Mouse (Mus musculus): ENCODE measurements around the gene Sh3rf1. TPM values are rescaled to one million over a fixed set of nuclear protein-coding genes. Genes with fewer than 3 reads are reported as not detected.

Gene Sh3rf1
- total RNA-seq (2021): 10 to 100 TPM; 10.1 to 11.3 TPM

- DNase-seq: peak; percentile 83
These were observed at the start of gene Sh3rf1 for GRCm38 (mm10) chr8:61223729-61224379. TSS of gene Sh3rf1 (plus strand) at chr8:61223872.

GRCm38 (mm10) chr8:61173921-61174492, 49.7 kb upstream of the Sh3rf1 start:
- no peak for DNase-seq

- no peak for DNase-seq
These were observed 47.8 kb upstream of the Sh3rf1 start for GRCm38 (mm10) chr8:61175876-61176275.

GRCm38 (mm10) chr8:61177680-61178593, 45.7 kb upstream of the Sh3rf1 start:
- DNase-seq: no peak

GRCm38 (mm10) chr8:61178594-61179140, 45.0 kb upstream of the Sh3rf1 start:
- DNase-seq: no peak

GRCm38 (mm10) chr8:61181592-61181991, 42.1 kb upstream of the Sh3rf1 start:
- no peak for DNase-seq

- peak; percentile 33 for DNase-seq
These were observed 41.7 kb upstream of the Sh3rf1 start for GRCm38 (mm10) chr8:61182020-61182419.

GRCm38 (mm10) chr8:61185274-61186198, 38.1 kb upstream of the Sh3rf1 start:
- DNase-seq: no peak

GRCm38 (mm10) chr8:61194306-61194925, 29.3 kb upstream of the Sh3rf1 start:
- DNase-seq: no peak

GRCm38 (mm10) chr8:61200254-61200887, 23.3 kb upstream of the Sh3rf1 start:
- DNase-seq: no peak

GRCm38 (mm10) chr8:61203035-61203826, 20.4 kb upstream of the Sh3rf1 start:
- DNase-seq: no peak

- no peak for DNase-seq
These were observed 16.8 kb upstream of the Sh3rf1 start for GRCm38 (mm10) chr8:61206876-61207275.

- DNase-seq: no peak
These were observed 16.0 kb upstream of the Sh3rf1 start for GRCm38 (mm10) chr8:61207636-61208035.

- DNase-seq: no peak
These were observed 15.0 kb upstream of the Sh3rf1 start for GRCm38 (mm10) chr8:61208719-61209118.

GRCm38 (mm10) chr8:61210836-61211235, 12.8 kb upstream of the Sh3rf1 start:
- DNase-seq: no peak

- DNase-seq: no peak
These were observed 8.4 kb upstream of the Sh3rf1 start for GRCm38 (mm10) chr8:61215081-61215819.

- peak; percentile 17 for DNase-seq
These were observed 6.7 kb upstream of the Sh3rf1 start for GRCm38 (mm10) chr8:61217017-61217416.

- no peak for DNase-seq
These were observed 6.2 kb upstream of the Sh3rf1 start for GRCm38 (mm10) chr8:61217426-61217825.

- DNase-seq: no peak
These were observed 5.2 kb upstream of the Sh3rf1 start for GRCm38 (mm10) chr8:61218439-61218838.
